Mouse (Mus musculus) heart, embryonic 16.5 days (tissue): ENCODE data around the gene Ltv1. TPM values are rescaled to one million over a fixed set of nuclear protein-coding genes. Genes with fewer than 3 reads are reported as not detected.

Experiments
- ATAC-seq: fragments of 200-750 bp; cut with Nextera tagmentation; replicated peaks from 2 replicates; pipeline ENCODE4 v1.8.0; 2017; ENCODE audit warnings: moderate number of reproducible peaks; ENCODE audit not compliant: insufficient read depth, low FRiP score; ENCODE audit errors: extremely low read depth
- H3K27ac ChIP-seq: fragments of 300-500 bp; sonication (generic); 2 replicates; pipeline ENCODE4 v1.5.1; 2014; ENCODE audit warnings: mild to moderate bottlenecking, low read length, control low read depth, moderate library complexity
- H3K27me3 ChIP-seq: fragments of 300-500 bp; sonication (generic); 2 replicates; pipeline ENCODE4 v1.6.1; 2014; ENCODE audit warnings: low read length, mixed read lengths; ENCODE audit not compliant: control insufficient read depth, insufficient read depth
- H3K36me3 ChIP-seq: fragments of 300-500 bp; sonication (generic); 2 replicates; pipeline ENCODE4 v1.6.1; 2014; ENCODE audit not compliant: control insufficient read depth, insufficient read depth
- H3K4me1 ChIP-seq: fragments of 300-500 bp; sonication (generic); 2 replicates; pipeline ENCODE4 v1.6.1; 2014; ENCODE audit warnings: low read length, mixed read lengths; ENCODE audit not compliant: control insufficient read depth, insufficient read depth
- H3K4me2 ChIP-seq: fragments of 300-500 bp; sonication (generic); 2 replicates; pipeline ENCODE4 v1.6.1; 2014; ENCODE audit warnings: low read depth, mild to moderate bottlenecking, control low read depth, low read length
- H3K4me3 ChIP-seq: fragments of 300-500 bp; sonication (generic); 2 replicates; pipeline ENCODE4 v1.5.1; 2014; ENCODE audit warnings: mild to moderate bottlenecking, control low read depth, low read length
- H3K9ac ChIP-seq: fragments of 300-500 bp; sonication (generic); 2 replicates; pipeline ENCODE4 v1.6.1; 2014; ENCODE audit warnings: low read length, control low read depth
- H3K9me3 ChIP-seq: fragments of 300-500 bp; sonication (generic); replicated peaks from 2 replicates; pipeline ENCODE4 v1.6.1; 2016; ENCODE audit warnings: low read length; ENCODE audit not compliant: control insufficient read depth
- WGBS: fragments of 180-500 bp; shearing (Covaris S2); extraction: QIAGEN DNeasy Blood & Tissue Kit; methylation state at CpG from one replicate; pipeline ENCODE4 v1.1.7; 2014; 5-methylcytosine and 5-hydroxymethylcytosine counted together
- polyA plus RNA-seq: library from polyadenylated mRNA; unstranded; fragments of >200 nt; fragmentation: Nextera tagmentation; extraction: Ambion mirVana; gene quantifications from 2 replicates; pipeline ENCODE4 v1.2.1, GENCODE M21; 2015

The Ltv1 gene
- polyA plus RNA-seq, 1 experiment from 2014 or later, result 47.1 TPM

DNA sequence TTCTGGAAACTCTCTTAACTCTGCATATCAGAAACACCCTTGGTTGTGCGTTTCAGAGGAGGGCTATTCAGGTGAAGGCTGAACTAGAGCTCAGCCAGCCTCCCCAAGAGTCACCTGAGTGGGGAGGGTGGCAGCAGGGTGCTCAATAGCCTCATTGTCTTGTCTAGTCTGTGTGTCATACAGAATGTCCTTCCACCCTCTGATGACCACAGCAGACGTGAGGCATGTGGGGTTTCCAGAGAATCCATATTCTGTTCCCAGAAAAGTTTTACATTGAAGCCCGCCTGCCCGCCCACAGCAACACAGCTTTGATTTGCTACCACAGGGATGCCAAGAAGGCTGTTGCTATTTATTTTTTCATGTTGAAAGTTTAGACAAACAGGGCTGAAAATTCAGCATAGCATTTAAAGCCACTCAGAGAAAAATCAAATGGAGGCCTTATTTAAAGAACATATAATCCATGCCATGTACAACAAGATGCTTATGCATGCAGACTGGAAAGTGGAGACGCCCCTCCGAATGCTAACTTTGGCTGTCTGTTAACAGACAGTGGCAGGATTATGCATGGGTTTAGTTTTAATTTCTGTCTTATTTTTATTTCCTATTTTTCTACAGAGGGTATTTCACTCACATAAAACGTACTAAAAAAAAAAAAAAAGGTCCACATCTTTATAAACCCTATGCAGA is 32.6 kb upstream of the Ltv1 start:
- ATAC-seq, result no peak
- 87% methylated on average over 7 of the region's 7 CpGs for WGBS
- peaks cover 41% of the 10 kb centered on the region for H3K36me3 ChIP-seq

DNA sequence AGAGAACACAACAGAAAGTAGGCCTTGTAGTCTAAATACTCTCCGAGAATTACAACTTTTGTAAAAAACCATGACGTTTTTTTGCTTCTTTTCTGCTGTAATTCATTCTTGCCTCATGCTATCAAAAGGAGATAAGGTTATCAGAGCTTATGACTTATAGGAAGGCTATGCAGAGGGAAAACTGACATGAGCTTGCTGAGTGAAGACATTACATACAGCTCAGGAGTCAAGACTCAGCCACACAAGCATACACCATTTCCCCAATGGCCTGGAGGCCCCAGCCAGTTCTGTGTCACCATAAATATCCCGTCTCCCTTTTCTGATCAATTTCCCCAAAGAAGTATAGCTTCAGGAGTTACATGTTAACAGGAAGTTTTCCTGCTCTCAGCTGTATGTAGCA is 29.2 kb upstream of the Ltv1 start:
- Histone ChIP-seq H3K36me3 (peaks cover 33% of the 10 kb centered on the region), H3K27me3 (no peaks in the 10 kb centered on the region), H3K9ac (no peak overlapping the region), H3K27ac (no peak overlapping the region), H3K4me1 (no peaks in the 10 kb centered on the region), H3K4me2 (no peak overlapping the region), H3K9me3 (no peaks in the 10 kb centered on the region), H3K4me3 (no peak overlapping the region)
- no peak for ATAC-seq
- WGBS, result 73% methylated on average over 3 of the region's 3 CpGs

More for the DNA sequence above, 32.6 kb upstream of the Ltv1 start:
- Histone ChIP-seq H3K27me3 (no peaks in the 10 kb centered on the region), H3K9me3 (no peaks in the 10 kb centered on the region), H3K27ac (no peak overlapping the region), H3K9ac (no peak overlapping the region), H3K4me1 (no peaks in the 10 kb centered on the region), H3K4me3 (no peak overlapping the region), H3K4me2 (no peak overlapping the region)

DNA sequence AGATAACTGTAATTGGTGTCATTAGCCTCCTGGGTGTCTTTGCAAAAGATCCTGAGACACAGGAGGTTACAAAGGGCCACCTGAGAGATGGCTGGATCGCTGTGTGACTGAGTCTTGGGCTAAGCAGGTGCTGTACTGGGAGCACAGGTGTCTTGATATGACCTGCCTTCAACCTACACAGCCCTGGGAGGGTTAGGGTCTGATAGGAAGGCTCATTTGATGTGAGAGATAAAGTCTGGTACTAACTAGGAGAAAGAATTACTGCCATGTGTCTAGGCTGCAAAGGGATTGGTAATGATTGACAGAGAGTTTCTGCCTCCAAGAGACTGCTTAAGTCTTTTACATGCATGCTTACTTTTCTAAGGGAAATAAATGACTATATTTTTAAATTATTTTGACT is 27.1 kb upstream of the Ltv1 start:
- ATAC-seq, result no peak
- 78% methylated on average over 1 of the region's 1 CpGs for WGBS
- H3K27me3 ChIP-seq, result no peaks in the 10 kb centered on the region
- peaks cover 32% of the 10 kb centered on the region for H3K36me3 ChIP-seq
- no peak overlapping the region for H3K27ac ChIP-seq
- no peaks in the 10 kb centered on the region for H3K9me3 ChIP-seq
- H3K4me3 ChIP-seq, result no peak overlapping the region
- no peak overlapping the region for H3K4me2 ChIP-seq
- no peak overlapping the region for H3K9ac ChIP-seq
- no peaks in the 10 kb centered on the region for H3K4me1 ChIP-seq

GRCm38 (mm10) chr10:13213956-13214355 is 21.0 kb upstream of the Ltv1 start:
- Histone ChIP-seq H3K9me3 (no peaks in the 10 kb centered on the region), H3K4me1 (peaks cover 26% of the 10 kb centered on the region), H3K27ac (peak overlapping the region; percentile 45), H3K4me2 (peak overlapping the region; percentile 38), H3K4me3 (no peak overlapping the region; the same call in 1 of the 2 replicates), H3K9ac (no peak overlapping the region), H3K27me3 (no peaks in the 10 kb centered on the region), H3K36me3 (peaks cover 10% of the 10 kb centered on the region)
- ATAC-seq, result peak; percentile 26; the same call in 1 of the 2 replicates
- whole genome bisulfite sequencing, result 28% methylated on average over 12 of the region's 12 CpGs

GRCm38 (mm10) chr10:13212829-13213228 is 19.9 kb upstream of the Ltv1 start:
- no peaks in the 10 kb centered on the region for H3K9me3 ChIP-seq
- no peak overlapping the region for H3K9ac ChIP-seq
- WGBS, result 52% methylated on average over 6 of the region's 6 CpGs
- peak overlapping the region; percentile 47; the same call in 1 of the 2 replicates for H3K27ac ChIP-seq
- H3K4me1 ChIP-seq, result peaks cover 26% of the 10 kb centered on the region
- peaks cover 9% of the 10 kb centered on the region for H3K36me3 ChIP-seq
- H3K4me3 ChIP-seq, result no peak overlapping the region
- H3K4me2 ChIP-seq, result no peak overlapping the region
- no peaks in the 10 kb centered on the region for H3K27me3 ChIP-seq
- no peak for ATAC-seq

DNA sequence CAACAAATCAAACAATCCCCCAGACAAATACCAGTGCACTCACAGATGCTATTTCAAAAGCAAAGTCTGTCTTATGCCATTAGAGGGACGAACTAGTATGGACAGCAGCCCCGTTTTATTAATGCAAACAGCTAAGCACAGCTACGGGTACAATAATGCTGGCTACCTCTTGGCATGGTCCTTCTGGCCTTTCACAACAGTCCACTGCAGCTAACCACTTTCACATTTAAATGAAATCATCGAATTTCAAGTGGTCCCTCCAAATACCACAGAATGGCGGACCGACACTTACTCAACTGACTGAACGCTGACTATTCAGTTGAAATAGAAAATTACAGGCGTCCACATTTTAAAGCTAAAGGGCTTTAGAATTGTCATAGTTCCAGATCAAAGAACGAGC is 19.4 kb upstream of the Ltv1 start:
- H3K27me3 ChIP-seq, result no peaks in the 10 kb centered on the region
- H3K27ac ChIP-seq, result no peak overlapping the region; the same call in 1 of the 2 replicates
- no peak overlapping the region for H3K4me2 ChIP-seq
- H3K4me3 ChIP-seq, result no peak overlapping the region
- H3K9me3 ChIP-seq, result no peaks in the 10 kb centered on the region
- WGBS, result 76% methylated on average over 9 of the region's 9 CpGs
- peaks cover 9% of the 10 kb centered on the region for H3K36me3 ChIP-seq
- H3K9ac ChIP-seq, result no peak overlapping the region
- H3K4me1 ChIP-seq, result peaks cover 26% of the 10 kb centered on the region
- ATAC-seq, result no peak

DNA sequence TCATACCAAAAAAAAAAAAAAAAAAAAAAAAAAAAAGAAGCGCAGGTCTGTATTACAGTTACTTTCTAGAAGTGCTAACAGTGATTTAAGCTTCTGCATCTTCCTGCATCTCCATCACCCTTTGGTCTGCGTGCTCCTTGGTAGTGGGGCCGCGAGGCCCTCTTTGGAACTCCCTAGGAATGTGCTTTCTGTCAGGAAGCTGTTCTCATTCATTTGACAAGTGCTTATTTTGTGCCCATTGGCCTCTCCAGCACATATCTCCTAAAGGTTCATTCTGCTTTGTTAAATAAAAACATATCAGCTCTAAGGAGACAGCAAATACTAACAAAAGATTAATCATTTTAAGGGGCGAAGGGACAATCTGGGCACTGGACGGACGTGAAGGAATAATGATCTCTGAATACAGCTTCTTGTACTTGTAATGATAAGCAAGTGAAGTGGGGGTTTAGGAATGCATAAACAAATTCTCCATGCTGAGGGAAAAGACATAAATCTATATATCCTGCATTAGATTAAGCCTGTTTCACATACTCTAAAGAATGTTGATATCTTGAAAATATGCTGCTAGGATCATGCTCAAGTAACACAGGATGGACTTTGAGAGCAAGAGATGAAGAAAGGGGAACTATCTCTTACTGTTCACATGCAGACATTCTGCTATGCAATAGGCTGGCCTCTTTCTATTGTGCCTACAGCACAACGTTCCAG is 17.1 kb upstream of the Ltv1 start:
- H3K27me3 ChIP-seq, result no peaks in the 10 kb centered on the region
- H3K4me1 ChIP-seq, result peaks cover 26% of the 10 kb centered on the region
- 39% methylated on average over 8 of the region's 8 CpGs for WGBS
- H3K9me3 ChIP-seq, result no peaks in the 10 kb centered on the region
- 0 out of 2 replicates have a peak overlapping the region, but pooled peaks have one; percentile 49 for H3K27ac ChIP-seq
- peaks cover 7% of the 10 kb centered on the region for H3K36me3 ChIP-seq
- ATAC-seq, result no peak
- no peak overlapping the region for H3K4me2 ChIP-seq
- no peak overlapping the region for H3K9ac ChIP-seq
- H3K4me3 ChIP-seq, result no peak overlapping the region

- H3K9me3 ChIP-seq, result no peaks in the 10 kb centered on the region
- no peak overlapping the region for H3K4me3 ChIP-seq
- no peak overlapping the region for H3K27ac ChIP-seq
- H3K4me2 ChIP-seq, result no peak overlapping the region
- peaks cover 25% of the 10 kb centered on the region for H3K4me1 ChIP-seq
- peaks cover 7% of the 10 kb centered on the region for H3K36me3 ChIP-seq
- H3K9ac ChIP-seq, result no peak overlapping the region
- 73% methylated on average over 3 of the region's 3 CpGs for WGBS
- ATAC-seq, result no peak
- H3K27me3 ChIP-seq, result no peaks in the 10 kb centered on the region
Measured at GRCm38 (mm10) chr10:13209506-13209905, 16.5 kb upstream of the Ltv1 start.

GRCm38 (mm10) chr10:13209061-13209460 is 16.1 kb upstream of the Ltv1 start:
- WGBS, result 93% methylated on average over 4 of the region's 4 CpGs
- Histone ChIP-seq H3K9ac (no peak overlapping the region), H3K27ac (no peak overlapping the region), H3K27me3 (no peaks in the 10 kb centered on the region), H3K9me3 (no peaks in the 10 kb centered on the region), H3K4me3 (no peak overlapping the region), H3K4me1 (peaks cover 20% of the 10 kb centered on the region), H3K4me2 (no peak overlapping the region), H3K36me3 (peaks cover 7% of the 10 kb centered on the region)
- ATAC-seq, result no peak
